Mouse (Mus musculus): ENCODE measurements around the gene Larp1.
"Not testable (repeated sequence)": the region's sequence is repeated elsewhere in the genome, so short reads cannot be mapped to it uniquely, and the experiment has no call there.

Gene Larp1

GRCm38 (mm10) chr11:58026337-58026736 is 17.5 kb downstream of the Larp1 start:
- in situ Hi-C loops (cut with MseI, MboI) = no loop called here

- in situ Hi-C loops (cut with MseI, MboI) = no loop called here
Observed at GRCm38 (mm10) chr11:58026860-58027259, 18.0 kb downstream of the Larp1 start.

DNA sequence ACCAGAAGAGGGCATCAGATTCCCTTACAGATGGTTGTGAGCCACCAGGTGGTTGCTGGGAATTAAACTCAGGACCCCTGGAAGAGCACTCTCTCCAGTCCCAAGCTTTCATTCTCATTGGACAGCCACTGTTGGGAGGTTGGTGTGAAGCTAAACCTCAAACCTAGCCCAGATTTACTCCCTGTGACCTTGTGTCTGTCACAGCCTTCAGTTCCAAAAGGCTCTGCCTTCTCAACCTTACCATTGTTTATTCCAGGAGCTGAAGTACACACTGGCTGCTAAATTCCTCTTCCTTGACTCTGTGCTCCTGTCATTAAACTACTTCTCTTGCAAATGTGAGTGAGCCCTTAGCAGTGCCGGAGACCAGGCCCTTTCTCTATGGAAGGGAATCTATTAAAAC is 20.1 kb downstream of the Larp1 start:
- in situ Hi-C loops (cut with MseI, MboI) = no loop called here

GRCm38 (mm10) chr11:58029869-58030268 is 21.0 kb downstream of the Larp1 start:
- in situ Hi-C loops (cut with MseI, MboI) = no loop called here

GRCm38 (mm10) chr11:58031176-58031575 is 22.3 kb downstream of the Larp1 start:
- in situ Hi-C loops (cut with MseI, MboI) = no loop called here

DNA sequence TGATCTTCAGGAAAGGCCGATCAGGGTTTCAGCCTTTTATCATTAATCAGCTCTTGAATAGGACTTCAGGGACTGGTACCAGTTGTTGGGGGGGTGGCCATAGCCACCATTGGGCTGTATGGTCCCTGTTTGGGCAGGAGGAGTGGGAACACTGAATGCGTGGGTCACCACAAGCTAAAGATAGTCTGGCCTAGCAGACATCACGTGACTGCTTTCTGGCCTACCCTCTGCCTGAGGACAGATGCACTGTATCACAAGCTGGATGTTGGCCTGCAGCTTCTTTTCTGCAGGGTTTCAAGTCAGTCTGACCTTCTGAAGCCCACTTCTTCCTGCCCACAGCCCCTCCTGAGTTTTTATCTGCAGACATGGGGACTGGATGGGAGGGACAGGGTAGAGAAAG is 24.8 kb downstream of the Larp1 start:
- in situ Hi-C loops (cut with MseI, MboI) = no loop called here

- in situ Hi-C loops (cut with MseI, MboI) = no loop called here
Observed at GRCm38 (mm10) chr11:58039027-58039426, 30.2 kb downstream of the Larp1 start.

- in situ Hi-C loops (cut with MseI, MboI) = no loop called here
Observed at GRCm38 (mm10) chr11:58042861-58043431, 34.1 kb downstream of the Larp1 start.

GRCm38 (mm10) chr11:58046438-58046837 is 37.6 kb downstream of the Larp1 start:
- in situ Hi-C loops (cut with MseI, MboI) = no loop called here

- in situ Hi-C loops (cut with MseI, MboI) = no loop called here
Observed at GRCm38 (mm10) chr11:58057455-58057854, 48.6 kb downstream of the Larp1 start.

DNA sequence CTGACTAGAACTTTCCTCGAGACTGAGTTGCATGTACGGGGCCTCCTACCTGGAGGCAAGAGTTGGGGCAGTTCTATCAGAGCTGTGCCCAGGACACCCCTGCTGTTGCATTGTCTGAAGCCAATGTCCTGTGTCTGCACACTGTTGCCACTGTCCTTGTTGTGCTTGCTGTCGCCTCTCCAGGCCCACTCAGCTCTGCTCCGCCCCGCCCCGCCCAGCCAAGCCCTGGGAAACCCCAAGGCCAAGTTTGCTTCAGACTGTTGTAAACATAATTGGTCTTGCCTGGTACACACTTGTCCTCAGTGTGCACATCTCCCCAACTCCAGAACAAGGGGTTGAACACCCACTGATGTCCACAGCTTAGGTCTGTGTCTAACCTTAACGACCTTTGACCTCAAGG is 50.9 kb downstream of the Larp1 start:
- in situ Hi-C loops (cut with MseI, MboI) = not testable (repeated sequence)

DNA sequence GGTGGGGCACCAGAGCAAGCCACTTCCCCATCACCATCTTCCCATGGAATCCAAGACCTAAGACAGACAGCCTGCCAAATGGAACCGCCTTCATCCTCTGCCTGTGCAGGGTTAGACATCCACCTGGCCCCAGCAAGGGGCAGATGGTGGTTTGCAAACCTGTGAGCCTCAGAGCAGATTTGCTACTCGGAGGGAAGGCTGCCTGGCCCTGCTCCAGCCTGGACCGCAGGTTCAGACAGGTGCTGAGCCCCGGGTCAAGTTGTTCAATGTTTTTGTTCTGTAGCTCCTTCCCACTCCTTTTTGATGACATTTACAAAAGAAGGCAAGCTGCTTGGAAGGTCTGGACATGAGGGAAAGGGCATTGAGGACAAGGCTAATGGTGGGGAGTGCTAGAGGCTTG is 52.4 kb downstream of the Larp1 start:
- in situ Hi-C loops (cut with MseI, MboI) = not testable (repeated sequence)

DNA sequence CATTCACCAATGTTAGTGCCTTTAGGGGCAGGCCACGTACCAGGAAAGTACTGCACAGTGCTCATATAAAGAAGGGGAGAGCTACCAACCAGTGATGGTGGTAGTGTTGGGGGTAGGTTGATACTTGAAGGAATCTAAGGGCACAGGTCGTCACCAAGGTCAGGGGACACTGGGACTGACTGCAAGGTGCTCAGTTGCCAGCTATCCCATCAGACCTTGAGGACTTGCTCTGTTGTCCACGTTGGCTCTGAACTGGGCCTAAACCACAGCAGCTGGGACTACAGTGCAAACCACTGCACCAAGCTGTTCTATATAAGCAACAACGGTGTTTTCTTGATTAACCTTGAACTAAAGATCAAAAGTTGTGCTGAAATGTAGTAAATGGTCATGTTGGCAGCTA is 53.7 kb downstream of the Larp1 start:
- in situ Hi-C loops (cut with MseI, MboI) = no loop called here

DNA sequence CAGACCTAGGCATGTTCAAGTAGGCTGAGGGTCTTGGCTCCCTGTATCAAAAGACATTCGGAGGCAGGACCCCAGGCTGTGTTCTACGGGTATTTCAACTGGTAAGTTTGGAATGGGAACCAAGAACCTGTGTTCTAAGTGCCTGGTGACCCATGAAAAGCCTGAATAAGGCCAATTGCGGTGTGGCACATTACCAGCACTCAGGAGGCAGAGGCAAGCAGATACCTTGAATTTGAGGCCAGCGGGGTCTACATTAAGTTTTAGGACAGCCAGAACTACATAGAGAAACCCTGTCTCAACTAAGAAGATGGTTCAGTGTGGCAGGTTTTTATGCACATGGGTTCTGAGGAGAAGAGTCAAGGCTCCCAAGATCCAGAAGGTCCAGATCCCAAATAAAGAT is 56.2 kb downstream of the Larp1 start:
- in situ Hi-C loops (cut with MseI, MboI) = no loop called here

GRCm38 (mm10) chr11:58072978-58073377 is 64.1 kb downstream of the Larp1 start:
- in situ Hi-C loops (cut with MseI, MboI) = no loop called here

DNA sequence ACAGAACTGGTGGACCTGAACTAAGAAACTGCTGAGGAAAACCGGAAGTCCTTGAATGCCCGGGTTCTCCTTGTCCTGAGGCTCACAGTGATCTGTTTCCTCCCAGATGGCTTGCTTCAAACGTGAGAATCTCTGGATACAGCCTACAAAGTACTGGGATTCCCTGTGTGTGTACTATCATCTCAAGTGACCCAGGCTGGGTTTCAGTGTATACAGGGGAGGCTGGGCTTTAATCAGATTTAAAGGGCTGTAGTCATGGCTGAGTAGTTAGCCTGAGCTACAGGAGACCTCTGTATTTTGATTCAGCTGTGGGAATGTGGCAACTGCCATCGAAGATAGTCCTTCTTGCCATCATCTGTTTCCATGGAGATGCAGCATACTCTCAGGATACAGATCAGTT is 68.4 kb downstream of the Larp1 start:
- in situ Hi-C loops (cut with MseI, MboI) = loop anchor here in 1 of 2 experiments (25.0 kb wide), 1 partner anchor 265 kb away; the partner anchor contains the start of gene Sap30l

DNA sequence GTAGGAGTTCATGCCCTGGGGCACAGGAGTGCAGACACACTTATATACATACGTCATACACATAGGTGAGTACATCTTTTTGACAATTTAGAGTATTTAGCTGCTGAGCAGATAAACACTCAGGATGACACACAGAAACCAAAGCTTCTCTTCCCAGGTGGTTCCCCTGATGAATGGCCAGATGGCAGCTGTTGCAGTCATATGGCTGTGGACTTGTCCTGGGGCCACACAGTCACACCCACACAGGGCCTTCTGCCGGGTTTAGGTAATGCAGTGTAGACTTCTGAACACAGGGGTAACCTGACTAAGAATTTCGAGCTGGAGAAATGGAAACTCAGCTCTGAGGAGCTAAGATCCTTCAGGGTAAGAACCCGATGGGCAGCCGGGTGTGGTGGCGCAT is 72.9 kb downstream of the Larp1 start:
- in situ Hi-C loops (cut with MseI, MboI) = loop anchor here (10.0 to 25.0 kb wide), 2 partner anchors 267 to 269 kb away; partner anchors contain the start of gene Sap30l (in 1 of the 2)

- in situ Hi-C loops (cut with MseI, MboI) = loop anchor here (5.0 to 25.0 kb wide), 3 partner anchors 138 to 280 kb away; partner anchors contain the start of gene Sap30l (in 1 of the 2)
Observed at GRCm38 (mm10) chr11:58092541-58092940, 83.7 kb downstream of the Larp1 start.

DNA sequence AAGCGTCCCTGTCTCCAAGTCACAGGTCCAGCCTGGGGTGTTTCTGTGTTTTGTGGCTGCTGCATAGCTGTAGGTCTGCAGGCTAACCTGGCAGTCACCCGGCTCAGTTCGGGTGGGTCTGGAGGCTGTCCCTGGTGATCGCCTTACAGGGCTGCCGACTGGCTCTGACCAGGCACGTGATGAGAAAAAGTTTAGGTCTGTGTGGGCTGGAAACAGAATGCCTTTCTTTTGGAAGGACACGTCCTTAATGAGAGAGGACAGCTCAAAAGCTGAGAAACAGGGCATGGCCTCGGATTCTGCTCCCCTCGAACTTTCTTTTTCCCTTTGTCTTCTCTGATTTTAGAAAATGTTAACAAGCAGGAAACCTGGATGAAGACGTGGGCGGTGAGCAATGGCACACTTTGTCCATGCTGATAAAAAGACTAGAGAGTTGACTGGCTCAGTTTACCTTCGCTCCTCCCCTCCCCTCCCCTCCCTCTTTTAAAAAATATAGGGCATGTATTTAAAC is 84.2 kb downstream of the Larp1 start, which contains the start of gene Gm12248:
Gm12248 (minus strand) TSS at position 114 of the 508 bp plus-strand sequence.
- in situ Hi-C loops (cut with MseI, MboI) = loop anchor here (5.0 to 25.0 kb wide), 3 partner anchors 138 to 281 kb away; partner anchors contain the start of gene Sap30l (in 1 of the 2)

- in situ Hi-C loops (cut with MseI, MboI) = loop anchor here (5.0 to 25.0 kb wide), 3 partner anchors 140 to 282 kb away; partner anchors contain the start of gene Sap30l (in 1 of the 2)
Observed at GRCm38 (mm10) chr11:58094766-58095165, 85.9 kb downstream of the Larp1 start.

GRCm38 (mm10) chr11:58095561-58095960 is 86.7 kb downstream of the Larp1 start:
- in situ Hi-C loops (cut with MseI, MboI) = loop anchor here in 1 of 2 experiments (10.0 to 25.0 kb wide), 2 partner anchors 141 to 283 kb away; partner anchors contain the start of gene Sap30l

- in situ Hi-C loops (cut with MseI, MboI) = loop anchor here in 1 of 2 experiments (10.0 to 25.0 kb wide), 2 partner anchors 141 to 284 kb away; partner anchors contain the start of gene Sap30l
Observed at GRCm38 (mm10) chr11:58096160-58096559, 87.3 kb downstream of the Larp1 start.

Data from mouse trophoblast stem cell (cell line).